Mouse (Mus musculus): ENCODE measurements around the gene Zfp646. TPM values are rescaled to one million over a fixed set of nuclear protein-coding genes. Genes with fewer than 3 reads are reported as not detected.

Zfp646 gene
- polyA plus RNA-seq, 1 experiment from 2014 or later, result 15.5 TPM

DNA sequence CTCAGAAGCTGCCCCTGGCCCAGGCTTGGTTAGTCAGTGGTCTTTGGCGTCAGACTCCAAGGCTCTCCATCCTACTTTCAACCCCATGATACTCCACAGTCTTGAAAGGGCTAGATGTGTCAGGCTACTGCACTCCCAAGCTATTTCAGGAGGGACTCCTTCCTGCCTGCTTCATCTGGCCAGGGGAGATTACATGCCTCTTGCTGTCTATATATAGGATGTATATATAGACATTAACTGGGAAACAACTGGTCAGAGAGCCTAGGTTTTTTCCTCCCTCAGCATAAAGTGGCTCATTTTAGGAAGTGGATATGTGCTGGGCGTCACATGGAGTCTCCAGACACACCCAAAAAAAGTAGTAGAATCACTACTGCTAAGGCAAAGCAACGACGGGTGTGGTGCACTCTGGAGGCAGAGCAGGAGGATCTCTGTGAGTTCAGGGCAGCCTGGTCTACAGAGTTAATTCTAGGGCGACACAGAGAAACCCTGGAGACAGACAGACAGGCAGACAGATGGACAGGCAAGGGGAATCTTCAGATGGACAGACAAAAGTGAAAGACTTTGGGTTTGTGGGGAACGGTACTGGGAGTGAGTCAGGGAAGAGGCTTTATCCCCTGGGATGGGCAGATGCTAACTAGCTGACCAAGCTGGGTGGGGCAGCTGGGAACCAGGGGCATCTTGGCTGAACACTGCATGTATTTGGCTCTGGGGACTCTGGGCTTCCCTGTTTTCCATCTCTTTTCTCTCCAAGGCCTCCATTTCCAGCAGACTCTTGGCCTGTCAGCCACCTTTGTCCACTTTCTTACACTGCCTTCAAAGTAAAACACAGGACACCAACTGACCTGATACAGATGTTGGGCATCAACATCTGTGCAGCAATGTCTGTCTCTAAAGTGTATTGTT is 25.8 kb upstream of the Zfp646 start:
- 71% methylated on average over 6 of the region's 6 CpGs for WGBS
- H3K9ac ChIP-seq (replicated peaks; ENCODE audit: low read length), result no peak overlapping the region

DNA sequence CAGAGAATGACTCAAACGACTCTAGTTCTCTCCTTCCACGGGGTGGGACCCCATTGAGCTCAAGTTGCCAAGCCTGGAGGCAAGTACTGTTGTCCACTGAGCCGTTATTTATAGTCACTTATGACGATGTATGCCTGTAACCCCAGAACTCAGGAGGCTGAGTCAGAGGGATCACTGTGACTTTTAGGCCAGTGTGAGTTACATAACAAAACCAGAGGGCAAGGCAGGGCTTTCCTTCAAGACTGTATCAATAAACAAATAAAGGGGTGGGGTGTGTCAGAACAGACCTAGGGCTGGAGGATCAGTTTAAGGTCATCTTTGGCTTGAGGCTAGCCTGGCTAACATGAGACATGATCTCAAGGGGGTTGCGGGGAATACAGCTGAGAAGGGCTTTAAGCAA is 25.1 kb upstream of the Zfp646 start:
- H3K4me3 ChIP-seq (replicated peaks; ENCODE audit: low read depth, low read length), result no peak overlapping the region
- H3K9ac ChIP-seq (replicated peaks; ENCODE audit: low read length), result no peak overlapping the region
- DNase-seq (no peak), ATAC-seq (ENCODE audit: low FRiP score, low TSS enrichment) (no peak)
- no peaks in the 10 kb centered on the region for H3K4me1 ChIP-seq (ENCODE audit: control insufficient read depth, insufficient read depth, low read length)
- WGBS, result 82% methylated on average over 5 of the region's 5 CpGs
- H3K27ac ChIP-seq (replicated peaks; ENCODE audit: low read depth, low read length), result no peak overlapping the region
- no peaks in the 10 kb centered on the region for H3K9me3 ChIP-seq (ENCODE audit: control insufficient read depth, low read length)
- no peaks in the 10 kb centered on the region for H3K27me3 ChIP-seq (ENCODE audit: control insufficient read depth, insufficient read depth, low read length)
- no peak overlapping the region for H3K4me2 ChIP-seq (ENCODE audit: low read length)
- peaks cover 9% of the 10 kb centered on the region; the same call in 1 of the 2 replicates for H3K36me3 ChIP-seq (ENCODE audit: control insufficient read depth, insufficient read depth, low read length)

More for the DNA sequence above, 25.8 kb upstream of the Zfp646 start:
- Histone ChIP-seq H3K27ac (replicated peaks; ENCODE audit: low read depth, low read length) (no peak overlapping the region), H3K27me3 (ENCODE audit: control insufficient read depth, insufficient read depth, low read length) (no peaks in the 10 kb centered on the region), H3K36me3 (ENCODE audit: control insufficient read depth, insufficient read depth, low read length) (peaks cover 9% of the 10 kb centered on the region; the same call in 1 of the 2 replicates), H3K4me1 (ENCODE audit: control insufficient read depth, insufficient read depth, low read length) (no peaks in the 10 kb centered on the region), H3K4me2 (ENCODE audit: low read length) (no peak overlapping the region), H3K4me3 (replicated peaks; ENCODE audit: low read depth, low read length) (no peak overlapping the region), H3K9me3 (ENCODE audit: control insufficient read depth, low read length) (no peaks in the 10 kb centered on the region)
- no peak for ATAC-seq (ENCODE audit: low FRiP score, low TSS enrichment)
- no peak for DNase-seq

DNA sequence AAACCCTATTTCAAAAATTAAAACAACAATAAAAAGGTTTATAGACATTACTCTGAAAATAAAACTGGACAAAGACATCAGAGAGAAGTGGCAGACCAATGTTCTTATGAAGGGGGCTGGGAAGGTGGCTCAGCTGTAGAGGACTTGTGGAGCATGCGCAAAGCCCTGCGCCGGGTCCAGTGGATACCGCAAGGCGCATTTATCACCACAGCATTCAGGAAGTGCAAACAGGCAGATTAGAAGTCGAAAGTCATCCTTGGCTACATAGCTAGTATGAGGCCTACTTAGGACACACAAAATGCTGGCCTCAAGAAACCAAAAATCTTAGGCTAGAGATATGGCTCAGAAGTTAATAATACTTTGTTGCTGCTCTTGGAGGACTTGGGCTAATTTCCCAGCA is 17.8 kb upstream of the Zfp646 start:
- Histone ChIP-seq H3K9ac (replicated peaks; ENCODE audit: low read length) (no peak overlapping the region), H3K27me3 (ENCODE audit: control insufficient read depth, insufficient read depth, low read length) (no peaks in the 10 kb centered on the region), H3K9me3 (ENCODE audit: control insufficient read depth, low read length) (no peaks in the 10 kb centered on the region), H3K4me1 (ENCODE audit: control insufficient read depth, insufficient read depth, low read length) (no peaks in the 10 kb centered on the region), H3K4me3 (replicated peaks; ENCODE audit: low read depth, low read length) (no peak overlapping the region), H3K27ac (replicated peaks; ENCODE audit: low read depth, low read length) (no peak overlapping the region), H3K36me3 (ENCODE audit: control insufficient read depth, insufficient read depth, low read length) (no peaks in the 10 kb centered on the region), H3K4me2 (ENCODE audit: low read length) (no peak overlapping the region)
- 93% methylated on average over 6 of the region's 6 CpGs for WGBS
- ATAC-seq (ENCODE audit: low FRiP score, low TSS enrichment), result no peak
- no peak for DNase-seq

DNA sequence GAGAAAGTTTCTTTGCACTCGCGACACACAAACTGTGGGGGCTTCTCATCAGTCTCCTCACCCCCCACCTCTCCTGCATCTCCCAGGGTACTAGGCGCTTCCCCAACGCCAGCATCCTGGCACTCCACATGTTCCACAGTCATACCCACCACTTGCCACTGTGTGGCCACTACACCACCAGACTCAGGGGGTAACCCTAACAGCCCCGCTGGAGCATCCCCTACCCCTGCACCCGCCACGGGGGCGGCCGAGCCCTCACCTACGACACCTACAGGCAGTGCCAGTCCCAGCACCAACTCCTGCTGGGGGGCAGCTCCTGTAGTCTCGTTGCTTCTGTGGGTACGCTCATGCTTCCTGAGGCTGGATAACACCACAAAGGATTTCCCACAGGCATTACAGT is 9.6 kb upstream of the Zfp646 start:
- H3K4me2 ChIP-seq (ENCODE audit: low read length), result no peak overlapping the region
- ATAC-seq (ENCODE audit: low FRiP score, low TSS enrichment) (no peak), DNase-seq (no peak)
- H3K27me3 ChIP-seq (ENCODE audit: control insufficient read depth, insufficient read depth, low read length), result no peaks in the 10 kb centered on the region
- no peak overlapping the region for H3K4me3 ChIP-seq (replicated peaks; ENCODE audit: low read depth, low read length)
- no peaks in the 10 kb centered on the region for H3K9me3 ChIP-seq (ENCODE audit: control insufficient read depth, low read length)
- H3K4me1 ChIP-seq (ENCODE audit: control insufficient read depth, insufficient read depth, low read length), result peaks cover 6% of the 10 kb centered on the region
- WGBS, result 96% methylated on average over 12 of the region's 12 CpGs
- H3K9ac ChIP-seq (replicated peaks; ENCODE audit: low read length), result no peak overlapping the region
- H3K36me3 ChIP-seq (ENCODE audit: control insufficient read depth, insufficient read depth, low read length), result peaks cover 47% of the 10 kb centered on the region
- no peak overlapping the region for H3K27ac ChIP-seq (replicated peaks; ENCODE audit: low read depth, low read length)

DNA sequence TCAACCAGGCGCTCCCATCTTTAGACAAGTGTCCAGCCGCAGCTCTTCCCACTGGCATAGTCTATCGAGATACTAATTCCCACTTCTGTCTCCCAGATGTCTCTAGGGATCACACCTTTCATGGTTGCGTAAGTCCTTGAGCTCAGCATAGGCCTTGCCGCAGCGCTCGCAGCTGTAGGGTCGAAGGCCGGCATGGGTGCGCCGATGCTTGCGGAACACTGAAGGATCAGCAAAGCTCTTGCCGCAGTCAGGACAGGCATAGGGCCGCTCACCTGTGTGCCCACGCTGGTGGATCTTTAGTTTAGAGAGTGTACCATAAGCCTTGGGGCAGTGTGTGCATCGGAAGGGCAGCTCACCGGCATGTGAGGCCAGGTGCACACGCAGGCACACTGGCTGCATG is 8.4 kb upstream of the Zfp646 start:
- 98% methylated on average over 18 of the region's 18 CpGs for WGBS

DNA sequence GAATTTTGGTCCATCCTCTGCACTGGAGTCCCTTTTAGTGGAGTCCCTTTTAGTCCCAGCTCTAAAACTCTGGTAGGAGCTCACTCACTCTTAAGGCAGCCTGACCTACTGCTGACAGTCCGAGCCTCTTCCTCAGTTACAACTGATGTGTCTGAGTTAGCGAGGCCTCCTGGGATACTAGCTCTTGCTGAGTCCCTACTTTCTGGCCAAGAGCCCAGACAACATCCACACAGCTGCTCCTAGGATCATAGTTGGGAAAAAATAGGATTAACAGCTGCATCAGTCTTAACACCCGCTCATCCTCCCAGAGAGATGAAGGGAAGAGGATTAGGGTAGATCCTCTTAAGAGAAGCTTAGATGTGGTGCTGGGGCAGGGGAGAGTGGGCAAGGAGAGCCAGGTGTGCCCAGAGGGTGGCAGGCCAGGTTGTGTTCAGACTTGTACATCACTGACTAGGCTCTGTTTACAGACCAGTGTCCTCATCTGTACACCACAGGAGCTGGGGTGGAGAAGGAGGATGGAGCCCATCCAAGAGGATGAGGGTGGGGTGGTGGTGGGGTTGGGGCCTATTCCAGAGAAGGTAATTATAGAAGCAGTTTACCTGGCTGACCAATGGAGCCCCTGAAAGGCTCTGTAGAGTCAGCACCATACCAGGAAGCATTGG is 6.7 kb upstream of the Zfp646 start:
- H3K4me1 ChIP-seq (ENCODE audit: control insufficient read depth, insufficient read depth, low read length), result peaks cover 17% of the 10 kb centered on the region
- H3K4me2 ChIP-seq (ENCODE audit: low read length), result no peak overlapping the region
- no peaks in the 10 kb centered on the region for H3K9me3 ChIP-seq (ENCODE audit: control insufficient read depth, low read length)
- H3K9ac ChIP-seq (replicated peaks; ENCODE audit: low read length), result no peak overlapping the region
- DNase-seq, result peak; percentile 55
- 52% methylated on average over 3 of the region's 3 CpGs for WGBS
- 0 out of 2 replicates have a peak overlapping the region, but pooled peaks have one; percentile 6 for H3K27ac ChIP-seq (replicated peaks; ENCODE audit: low read depth, low read length)
- peaks cover 47% of the 10 kb centered on the region for H3K36me3 ChIP-seq (ENCODE audit: control insufficient read depth, insufficient read depth, low read length)
- H3K4me3 ChIP-seq (replicated peaks; ENCODE audit: low read depth, low read length), result no peak overlapping the region
- no peaks in the 10 kb centered on the region for H3K27me3 ChIP-seq (ENCODE audit: control insufficient read depth, insufficient read depth, low read length)
- no peak for ATAC-seq (ENCODE audit: low FRiP score, low TSS enrichment)

More for the DNA sequence above, 8.4 kb upstream of the Zfp646 start:
- DNase-seq (no peak), ATAC-seq (ENCODE audit: low FRiP score, low TSS enrichment) (no peak)
- Histone ChIP-seq H3K4me2 (ENCODE audit: low read length) (no peak overlapping the region), H3K9me3 (ENCODE audit: control insufficient read depth, low read length) (no peaks in the 10 kb centered on the region), H3K27ac (replicated peaks; ENCODE audit: low read depth, low read length) (no peak overlapping the region), H3K9ac (replicated peaks; ENCODE audit: low read length) (no peak overlapping the region), H3K27me3 (ENCODE audit: control insufficient read depth, insufficient read depth, low read length) (no peaks in the 10 kb centered on the region), H3K4me1 (ENCODE audit: control insufficient read depth, insufficient read depth, low read length) (peaks cover 6% of the 10 kb centered on the region), H3K4me3 (replicated peaks; ENCODE audit: low read depth, low read length) (no peak overlapping the region), H3K36me3 (ENCODE audit: control insufficient read depth, insufficient read depth, low read length) (peaks cover 47% of the 10 kb centered on the region)

DNA sequence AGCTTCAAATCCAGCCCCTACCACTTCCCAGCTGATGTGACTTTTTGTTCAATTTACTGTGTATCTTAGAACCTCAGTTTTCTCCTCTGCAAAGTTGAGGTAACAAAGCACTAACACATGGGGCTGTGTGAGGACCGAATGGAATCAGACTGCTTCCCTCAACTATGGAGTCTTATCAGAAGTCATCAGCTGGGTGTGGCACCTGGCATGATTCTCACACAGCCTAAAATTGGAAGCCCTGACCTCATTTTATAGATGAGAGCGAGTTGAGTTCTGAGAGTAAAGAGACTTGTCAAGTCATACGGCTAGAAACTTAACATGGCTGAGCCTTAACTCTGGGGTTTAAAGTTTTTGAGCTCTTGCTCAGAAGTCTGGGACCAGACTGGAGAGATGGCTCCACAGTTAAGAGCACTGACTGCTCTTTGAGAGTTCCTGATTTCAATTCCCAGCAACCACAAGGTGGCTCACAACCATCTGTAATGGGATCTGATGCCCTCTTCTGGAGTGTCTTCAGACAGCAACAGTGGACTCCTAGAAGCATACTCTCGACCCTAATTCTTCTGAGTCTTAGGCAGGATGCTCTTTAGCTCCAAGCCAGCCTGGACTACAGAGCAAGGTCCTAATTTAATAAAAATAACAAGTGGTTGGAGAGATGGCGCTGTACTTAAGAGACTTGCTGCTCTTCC is 5.7 kb upstream of the Zfp646 start:
- Histone ChIP-seq H3K4me1 (ENCODE audit: control insufficient read depth, insufficient read depth, low read length) (peaks cover 21% of the 10 kb centered on the region), H3K36me3 (ENCODE audit: control insufficient read depth, insufficient read depth, low read length) (peaks cover 39% of the 10 kb centered on the region), H3K9ac (replicated peaks; ENCODE audit: low read length) (no peak overlapping the region), H3K27ac (replicated peaks; ENCODE audit: low read depth, low read length) (no peak overlapping the region), H3K4me2 (ENCODE audit: low read length) (no peak overlapping the region), H3K9me3 (ENCODE audit: control insufficient read depth, low read length) (no peaks in the 10 kb centered on the region), H3K27me3 (ENCODE audit: control insufficient read depth, insufficient read depth, low read length) (no peaks in the 10 kb centered on the region), H3K4me3 (replicated peaks; ENCODE audit: low read depth, low read length) (no peak overlapping the region)
- ATAC-seq (ENCODE audit: low FRiP score, low TSS enrichment) (no peak), DNase-seq (no peak)
- WGBS, result 81% methylated on average over 5 of the region's 5 CpGs

DNA sequence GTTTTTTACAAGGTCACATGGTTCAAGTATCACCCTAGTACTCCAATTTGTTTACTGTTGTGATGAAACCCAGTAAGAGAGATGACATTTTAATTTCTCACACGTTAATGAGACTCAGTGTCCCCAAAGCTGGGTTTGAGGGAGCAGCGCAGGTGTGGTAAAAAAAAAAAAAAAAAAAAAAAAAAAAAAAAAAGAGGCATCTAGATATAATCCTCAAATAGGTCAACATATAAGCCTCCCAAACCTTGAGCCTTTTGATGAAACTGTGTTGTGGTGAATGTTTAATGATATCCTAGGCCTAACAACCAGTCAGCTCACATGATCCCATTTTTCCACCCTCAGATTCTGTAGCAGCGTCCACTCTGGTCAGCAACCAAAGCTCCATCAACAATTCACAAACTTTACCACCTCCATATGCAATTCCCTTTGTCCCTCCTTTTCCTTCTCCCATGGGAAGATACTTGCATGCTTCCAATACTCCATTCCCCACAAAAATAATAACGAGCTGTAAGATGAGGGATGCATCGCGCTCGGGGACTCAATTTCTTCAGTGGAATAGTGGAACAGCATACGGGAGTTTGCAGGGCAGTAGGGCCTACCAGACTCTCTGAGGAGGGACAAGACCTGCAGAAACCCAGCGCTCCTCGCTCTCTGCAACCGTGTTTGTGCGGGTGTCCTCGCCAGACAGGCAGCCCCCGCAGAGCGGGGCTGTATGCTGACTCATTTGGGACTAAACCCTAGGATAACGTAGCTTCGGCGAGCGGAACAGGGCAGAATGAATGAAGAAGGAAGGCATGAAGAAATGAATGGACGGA is 1.0 kb upstream of the Zfp646 start:
- no peaks in the 10 kb centered on the region for H3K27me3 ChIP-seq (ENCODE audit: control insufficient read depth, insufficient read depth, low read length)
- peak; percentile 35 for ATAC-seq (ENCODE audit: low FRiP score, low TSS enrichment)
- DNase-seq, result no peak
- peaks cover 23% of the 10 kb centered on the region for H3K4me1 ChIP-seq (ENCODE audit: control insufficient read depth, insufficient read depth, low read length)
- H3K27ac ChIP-seq (replicated peaks; ENCODE audit: low read depth, low read length), result peak overlapping the region; percentile 99
- peak overlapping the region; percentile 95 for H3K4me3 ChIP-seq (replicated peaks; ENCODE audit: low read depth, low read length)
- H3K36me3 ChIP-seq (ENCODE audit: control insufficient read depth, insufficient read depth, low read length), result peaks cover 31% of the 10 kb centered on the region
- 6% methylated on average over 20 of the region's 20 CpGs for WGBS
- peak overlapping the region; percentile 98 for H3K9ac ChIP-seq (replicated peaks; ENCODE audit: low read length)
- H3K9me3 ChIP-seq (ENCODE audit: control insufficient read depth, low read length), result no peaks in the 10 kb centered on the region
- H3K4me2 ChIP-seq (ENCODE audit: low read length), result peak overlapping the region; percentile 84

Measured in midbrain, embryonic 14.5 days (tissue).